Mouse (Mus musculus): ENCODE data around the gene Ndufa7. TPM values are rescaled to one million over a fixed set of nuclear protein-coding genes. Genes with fewer than 3 reads are reported as not detected.

The Ndufa7 gene
- polyA plus RNA-seq, 1 experiment from 2014 or later = 240 TPM

- Histone ChIP-seq H3K4me1 (replicated peaks) (peaks cover 19% of the 10 kb centered on the region), H3K27me3 (peaks cover 12% of the 10 kb centered on the region), H3K9ac (no peak overlapping the region), H3K36me3 (replicated peaks) (no peaks in the 10 kb centered on the region), H3K4me2 (no peak overlapping the region), H3K27ac (replicated peaks) (no peak overlapping the region), H3K9me3 (replicated peaks) (no peaks in the 10 kb centered on the region), H3K4me3 (replicated peaks) (no peak overlapping the region)
- no peak for ATAC-seq (ENCODE audit: insufficient read depth)
- WGBS (ENCODE audit: insufficient replicate concordance) = 76% methylated on average over 18 of the region's 18 CpGs
Observed at GRCm38 (mm10) chr17:33786375-33786774, 38.0 kb upstream of the Ndufa7 start.

- no peak overlapping the region for H3K9ac ChIP-seq
- WGBS (ENCODE audit: insufficient replicate concordance) = 18% methylated on average over 4 of the region's 4 CpGs
- no peak overlapping the region for H3K4me3 ChIP-seq (replicated peaks)
- no peaks in the 10 kb centered on the region for H3K36me3 ChIP-seq (replicated peaks)
- peak; percentile 60 for ATAC-seq (ENCODE audit: insufficient read depth)
- H3K27ac ChIP-seq (replicated peaks) = no peak overlapping the region
- no peak overlapping the region for H3K4me2 ChIP-seq
- H3K27me3 ChIP-seq = peaks cover 6% of the 10 kb centered on the region
- no peaks in the 10 kb centered on the region for H3K9me3 ChIP-seq (replicated peaks)
- 0 out of 2 replicates have a peak, but pooled peaks cover 2% of the 10 kb centered on the region for H3K4me1 ChIP-seq (replicated peaks)
Observed at GRCm38 (mm10) chr17:33788732-33789131, 35.6 kb upstream of the Ndufa7 start.

GRCm38 (mm10) chr17:33798306-33798705 is 26.1 kb upstream of the Ndufa7 start:
- Histone ChIP-seq H3K36me3 (replicated peaks) (no peaks in the 10 kb centered on the region), H3K9me3 (replicated peaks) (no peaks in the 10 kb centered on the region), H3K4me1 (replicated peaks) (no peaks in the 10 kb centered on the region; the same call in 1 of the 2 replicates), H3K4me2 (no peak overlapping the region), H3K9ac (no peak overlapping the region), H3K4me3 (replicated peaks) (no peak overlapping the region), H3K27ac (replicated peaks) (no peak overlapping the region), H3K27me3 (no peaks in the 10 kb centered on the region; the same call in 1 of the 2 replicates)
- WGBS (ENCODE audit: insufficient replicate concordance) = 49% methylated on average over 3 of the region's 3 CpGs
- ATAC-seq (ENCODE audit: insufficient read depth) = no peak

GRCm38 (mm10) chr17:33799277-33799676 is 25.1 kb upstream of the Ndufa7 start:
- H3K9ac ChIP-seq = no peak overlapping the region
- H3K27me3 ChIP-seq = no peaks in the 10 kb centered on the region; the same call in 1 of the 2 replicates
- no peak overlapping the region for H3K4me2 ChIP-seq
- no peaks in the 10 kb centered on the region for H3K9me3 ChIP-seq (replicated peaks)
- no peaks in the 10 kb centered on the region for H3K36me3 ChIP-seq (replicated peaks)
- peaks cover 2% of the 10 kb centered on the region for H3K4me1 ChIP-seq (replicated peaks)
- no peak overlapping the region for H3K27ac ChIP-seq (replicated peaks)
- WGBS (ENCODE audit: insufficient replicate concordance) = 21% methylated on average over 1 of the region's 1 CpGs
- no peak for ATAC-seq (ENCODE audit: insufficient read depth)
- no peak overlapping the region for H3K4me3 ChIP-seq (replicated peaks)

- ATAC-seq (ENCODE audit: insufficient read depth) = no peak
- Histone ChIP-seq H3K4me2 (no peak overlapping the region), H3K27ac (replicated peaks) (no peak overlapping the region), H3K9ac (no peak overlapping the region), H3K4me3 (replicated peaks) (no peak overlapping the region), H3K9me3 (replicated peaks) (no peaks in the 10 kb centered on the region), H3K4me1 (replicated peaks) (peaks cover 7% of the 10 kb centered on the region), H3K36me3 (replicated peaks) (no peaks in the 10 kb centered on the region), H3K27me3 (no peaks in the 10 kb centered on the region)
- WGBS (ENCODE audit: insufficient replicate concordance) = 1% methylated on average over 2 of the region's 2 CpGs
Observed at GRCm38 (mm10) chr17:33802221-33802620, 22.2 kb upstream of the Ndufa7 start.

- ATAC-seq (ENCODE audit: insufficient read depth) = no peak
- Histone ChIP-seq H3K9ac (no peak overlapping the region), H3K4me3 (replicated peaks) (no peak overlapping the region), H3K9me3 (replicated peaks) (no peaks in the 10 kb centered on the region), H3K36me3 (replicated peaks) (no peaks in the 10 kb centered on the region), H3K27ac (replicated peaks) (no peak overlapping the region), H3K4me2 (no peak overlapping the region), H3K4me1 (replicated peaks) (peaks cover 7% of the 10 kb centered on the region), H3K27me3 (no peaks in the 10 kb centered on the region)
- 59% methylated on average over 4 of the region's 4 CpGs for WGBS (ENCODE audit: insufficient replicate concordance)
Observed at GRCm38 (mm10) chr17:33804205-33804604, 20.2 kb upstream of the Ndufa7 start.

- Histone ChIP-seq H3K4me3 (replicated peaks) (no peak overlapping the region), H3K27me3 (no peaks in the 10 kb centered on the region), H3K36me3 (replicated peaks) (no peaks in the 10 kb centered on the region), H3K9me3 (replicated peaks) (no peaks in the 10 kb centered on the region), H3K9ac (no peak overlapping the region), H3K27ac (replicated peaks) (no peak overlapping the region), H3K4me1 (replicated peaks) (peaks cover 7% of the 10 kb centered on the region), H3K4me2 (no peak overlapping the region)
- 46% methylated on average over 1 of the region's 1 CpGs for WGBS (ENCODE audit: insufficient replicate concordance)
- no peak for ATAC-seq (ENCODE audit: insufficient read depth)
Observed at GRCm38 (mm10) chr17:33804745-33805144, 19.6 kb upstream of the Ndufa7 start.

- Histone ChIP-seq H3K9ac (no peak overlapping the region), H3K4me2 (no peak overlapping the region), H3K27ac (replicated peaks) (no peak overlapping the region), H3K9me3 (replicated peaks) (no peaks in the 10 kb centered on the region), H3K27me3 (peaks cover 20% of the 10 kb centered on the region), H3K4me3 (replicated peaks) (no peak overlapping the region), H3K4me1 (replicated peaks) (peaks cover 23% of the 10 kb centered on the region), H3K36me3 (replicated peaks) (no peaks in the 10 kb centered on the region)
- no peak for ATAC-seq (ENCODE audit: insufficient read depth)
- 56% methylated on average over 8 of the region's 9 CpGs for WGBS (ENCODE audit: insufficient replicate concordance)
Observed at GRCm38 (mm10) chr17:33807181-33807888, 17.0 kb upstream of the Ndufa7 start.

- ATAC-seq (ENCODE audit: insufficient read depth) = no peak
- H3K4me2 ChIP-seq = no peak overlapping the region
- no peaks in the 10 kb centered on the region for H3K9me3 ChIP-seq (replicated peaks)
- no peak overlapping the region for H3K27ac ChIP-seq (replicated peaks)
- H3K9ac ChIP-seq = no peak overlapping the region
- H3K4me3 ChIP-seq (replicated peaks) = no peak overlapping the region
- H3K27me3 ChIP-seq = peaks cover 28% of the 10 kb centered on the region
- WGBS (ENCODE audit: insufficient replicate concordance) = 9% methylated on average over 10 of the region's 10 CpGs
- no peaks in the 10 kb centered on the region for H3K36me3 ChIP-seq (replicated peaks)
- peaks cover 23% of the 10 kb centered on the region for H3K4me1 ChIP-seq (replicated peaks)
Observed at GRCm38 (mm10) chr17:33808192-33808591, 16.2 kb upstream of the Ndufa7 start.

GRCm38 (mm10) chr17:33810334-33811141 is 13.8 kb upstream of the Ndufa7 start, which contains the start of gene Kank3:
Kank3 (plus strand) TSS chr17:33810519.
- Histone ChIP-seq H3K4me2 (peak within 1 kb of the TSS; percentile 84), H3K9ac (peak within 1 kb of the TSS; percentile 23; the same call in 1 of the 2 replicates), H3K27ac (replicated peaks) (no peak within 1 kb of the TSS), H3K9me3 (replicated peaks) (no peaks in the 10 kb centered on the region), H3K27me3 (peaks cover 38% of the 10 kb centered on the region), H3K36me3 (replicated peaks) (no peaks in the 10 kb centered on the region), H3K4me3 (replicated peaks) (peak within 1 kb of the TSS; percentile 57), H3K4me1 (replicated peaks) (peaks cover 16% of the 10 kb centered on the region)
- peak; percentile 95 for ATAC-seq (ENCODE audit: insufficient read depth)
- WGBS (ENCODE audit: insufficient replicate concordance) = under 1% methylated on average over 36 of the region's 36 CpGs

- H3K9me3 ChIP-seq (replicated peaks) = no peaks in the 10 kb centered on the region
- ATAC-seq (ENCODE audit: insufficient read depth) = no peak
- H3K9ac ChIP-seq = peak overlapping the region; percentile 23; the same call in 1 of the 2 replicates
- H3K4me1 ChIP-seq (replicated peaks) = peaks cover 22% of the 10 kb centered on the region
- WGBS (ENCODE audit: insufficient replicate concordance) = 7% methylated on average over 7 of the region's 7 CpGs
- peak overlapping the region; percentile 57 for H3K4me3 ChIP-seq (replicated peaks)
- peak overlapping the region; percentile 84 for H3K4me2 ChIP-seq
- H3K27ac ChIP-seq (replicated peaks) = no peak overlapping the region
- peaks cover 41% of the 10 kb centered on the region for H3K27me3 ChIP-seq
- no peaks in the 10 kb centered on the region for H3K36me3 ChIP-seq (replicated peaks)
Observed at GRCm38 (mm10) chr17:33811142-33811516, 13.2 kb upstream of the Ndufa7 start.
